Mouse (Mus musculus) hindbrain, embryonic 13.5 days (tissue): ENCODE measurements around the gene Cdk2ap2. TPM values are rescaled to one million over a fixed set of nuclear protein-coding genes. Genes with fewer than 3 reads are reported as not detected.
A peak's percentile ranks its signal among the peaks of the same experiment; 100 is the strongest.

ENCODE experiments used
- ATAC-seq: fragments of 200-750 bp; cut with Nextera tagmentation; 2 replicates; pipeline ENCODE4 v1.8.0; 2017; ENCODE audit warnings: moderate TSS enrichment; ENCODE audit not compliant: low FRiP score
- H3K27ac ChIP-seq: fragments of 300-500 bp; sonication (generic); 2 replicates; pipeline ENCODE4 v1.5.1; 2015; ENCODE audit warnings: inconsistent platforms, mild to moderate bottlenecking, moderate library complexity
- H3K27me3 ChIP-seq: fragments of 300-500 bp; sonication (generic); 2 replicates; pipeline ENCODE4 v1.6.1; 2015; ENCODE audit warnings: mild to moderate bottlenecking, inconsistent platforms
- H3K36me3 ChIP-seq: fragments of 300-500 bp; sonication (generic); 2 replicates; pipeline ENCODE4 v1.6.1; 2015; ENCODE audit warnings: mild to moderate bottlenecking, inconsistent platforms
- H3K4me1 ChIP-seq: fragments of 300-500 bp; sonication (generic); replicated peaks from 2 replicates; pipeline ENCODE4 v1.6.1; 2015; ENCODE audit warnings: inconsistent platforms
- H3K4me2 ChIP-seq: fragments of 300-500 bp; sonication (generic); 2 replicates; pipeline ENCODE4 v1.6.1; 2015; ENCODE audit warnings: inconsistent platforms, mild to moderate bottlenecking, moderate library complexity
- H3K4me3 ChIP-seq: fragments of 300-500 bp; sonication (generic); 2 replicates; pipeline ENCODE4 v1.5.1; 2015; ENCODE audit warnings: mild to moderate bottlenecking, inconsistent platforms
- H3K9ac ChIP-seq: fragments of 300-500 bp; sonication (generic); 2 replicates; pipeline ENCODE4 v1.6.1; 2015; ENCODE audit warnings: mild to moderate bottlenecking, inconsistent platforms
- H3K9me3 ChIP-seq: fragments of 300-500 bp; sonication (generic); 2 replicates; pipeline ENCODE4 v1.6.1; 2016; ENCODE audit warnings: inconsistent platforms
- WGBS: fragments of 180-500 bp; shearing (Covaris S2); methylation state at CpG from one replicate; pipeline ENCODE4 v1.1.7; 2015; 5-methylcytosine and 5-hydroxymethylcytosine counted together
- polyA plus RNA-seq: library from polyadenylated mRNA; unstranded; fragments of >200 nt; fragmentation: Nextera tagmentation; extraction: Ambion mirVana; gene quantifications from 2 replicates; pipeline ENCODE4 v1.2.1, GENCODE M21; 2015

Gene Cdk2ap2
- polyA plus RNA-seq, 1 experiment from 2014 or later = 81.0 TPM

DNA sequence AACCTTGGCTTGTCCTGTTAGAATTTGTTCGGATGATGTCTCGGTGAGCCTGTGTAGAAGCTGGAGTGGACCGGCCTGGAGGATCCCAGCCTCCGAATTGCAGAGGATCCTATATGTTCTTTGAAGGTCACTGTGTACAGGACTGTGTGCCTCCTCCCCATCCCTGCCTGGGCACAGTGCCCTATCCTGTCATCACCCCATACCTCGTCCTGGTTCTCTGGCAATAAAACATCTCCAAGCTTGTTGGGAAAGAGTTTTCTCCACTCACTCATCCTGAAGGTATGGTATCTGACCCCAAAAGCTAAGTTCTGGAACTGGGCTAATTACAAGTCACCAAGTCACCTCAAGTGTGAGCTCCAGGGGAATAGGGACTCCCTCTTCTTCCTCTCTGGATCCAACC is 9.9 kb upstream of the Cdk2ap2 start:
- ATAC-seq = no peak
- H3K27ac ChIP-seq = no peak overlapping the region
- 97% methylated on average over 5 of the region's 5 CpGs for WGBS

GRCm38 (mm10) chr19:4088146-4088545 is 8.8 kb upstream of the Cdk2ap2 start:
- no peaks in the 10 kb centered on the region for H3K36me3 ChIP-seq
- no peaks in the 10 kb centered on the region for H3K4me1 ChIP-seq
- no peak overlapping the region for H3K4me3 ChIP-seq
- no peaks in the 10 kb centered on the region for H3K9me3 ChIP-seq
- ATAC-seq = no peak
- 69% methylated on average over 5 of the region's 5 CpGs for WGBS
- H3K27ac ChIP-seq = no peak overlapping the region
- H3K9ac ChIP-seq = no peak overlapping the region
- H3K27me3 ChIP-seq = peaks cover 32% of the 10 kb centered on the region; the same call in 1 of the 2 replicates
- no peak overlapping the region for H3K4me2 ChIP-seq

More for the DNA sequence above, 9.9 kb upstream of the Cdk2ap2 start:
- no peak overlapping the region for H3K4me2 ChIP-seq
- H3K4me1 ChIP-seq = no peaks in the 10 kb centered on the region
- H3K9me3 ChIP-seq = no peaks in the 10 kb centered on the region
- H3K36me3 ChIP-seq = no peaks in the 10 kb centered on the region
- no peak overlapping the region for H3K9ac ChIP-seq
- H3K4me3 ChIP-seq = no peak overlapping the region
- peaks cover 32% of the 10 kb centered on the region; the same call in 1 of the 2 replicates for H3K27me3 ChIP-seq

GRCm38 (mm10) chr19:4089128-4089527 is 7.9 kb upstream of the Cdk2ap2 start:
- no peaks in the 10 kb centered on the region for H3K36me3 ChIP-seq
- ATAC-seq = no peak
- WGBS = 75% methylated on average over 6 of the region's 6 CpGs

GRCm38 (mm10) chr19:4090446-4090845 is 6.5 kb upstream of the Cdk2ap2 start:
- ATAC-seq = no peak
- WGBS = 91% methylated on average over 3 of the region's 3 CpGs

More at GRCm38 (mm10) chr19:4089128-4089527, 7.9 kb upstream of the Cdk2ap2 start:
- no peak overlapping the region for H3K4me2 ChIP-seq
- H3K4me1 ChIP-seq = no peaks in the 10 kb centered on the region
- H3K9ac ChIP-seq = no peak overlapping the region
- no peak overlapping the region for H3K27ac ChIP-seq
- peaks cover 26% of the 10 kb centered on the region; the same call in 1 of the 2 replicates for H3K27me3 ChIP-seq
- H3K4me3 ChIP-seq = no peak overlapping the region
- no peaks in the 10 kb centered on the region for H3K9me3 ChIP-seq

GRCm38 (mm10) chr19:4091383-4091782 is 5.6 kb upstream of the Cdk2ap2 start:
- Histone ChIP-seq H3K9me3 (no peaks in the 10 kb centered on the region), H3K4me1 (peaks cover 6% of the 10 kb centered on the region), H3K4me2 (no peak overlapping the region), H3K27ac (no peak overlapping the region), H3K27me3 (peaks cover 16% of the 10 kb centered on the region; the same call in 1 of the 2 replicates), H3K9ac (no peak overlapping the region), H3K36me3 (no peaks in the 10 kb centered on the region), H3K4me3 (no peak overlapping the region)
- 68% methylated on average over 2 of the region's 2 CpGs for WGBS
- no peak for ATAC-seq

More at GRCm38 (mm10) chr19:4090446-4090845, 6.5 kb upstream of the Cdk2ap2 start:
- no peaks in the 10 kb centered on the region for H3K36me3 ChIP-seq
- no peak overlapping the region for H3K4me2 ChIP-seq
- no peaks in the 10 kb centered on the region for H3K4me1 ChIP-seq
- no peak overlapping the region for H3K4me3 ChIP-seq
- H3K9ac ChIP-seq = no peak overlapping the region
- no peak overlapping the region for H3K27ac ChIP-seq
- no peaks in the 10 kb centered on the region for H3K9me3 ChIP-seq
- peaks cover 22% of the 10 kb centered on the region; the same call in 1 of the 2 replicates for H3K27me3 ChIP-seq

DNA sequence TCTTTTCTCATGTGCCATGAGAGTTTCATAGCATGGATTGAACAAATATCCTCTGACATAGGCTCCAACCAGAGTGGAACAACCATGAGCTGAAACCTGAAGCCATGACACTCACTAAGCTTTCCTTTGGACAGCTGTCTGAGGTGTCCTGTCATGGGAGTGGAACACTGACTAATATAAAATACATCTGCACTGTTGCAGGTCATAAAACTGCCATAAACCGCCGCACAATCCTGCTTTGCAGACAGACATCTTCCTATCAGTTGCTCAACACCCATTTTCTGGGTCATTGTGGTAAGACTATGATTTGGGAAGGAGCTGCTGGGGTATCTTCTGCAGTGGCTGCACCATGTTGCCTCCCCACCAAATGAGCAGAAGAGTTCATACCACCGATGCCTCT is 4.2 kb upstream of the Cdk2ap2 start:
- ATAC-seq = no peak
- peaks cover 8% of the 10 kb centered on the region; the same call in 1 of the 2 replicates for H3K27me3 ChIP-seq
- WGBS = 93% methylated on average over 3 of the region's 3 CpGs
- no peak overlapping the region for H3K4me2 ChIP-seq
- no peak overlapping the region for H3K4me3 ChIP-seq
- no peaks in the 10 kb centered on the region for H3K36me3 ChIP-seq
- no peak overlapping the region for H3K9ac ChIP-seq
- peaks cover 13% of the 10 kb centered on the region for H3K4me1 ChIP-seq
- no peak overlapping the region for H3K27ac ChIP-seq
- no peaks in the 10 kb centered on the region for H3K9me3 ChIP-seq

GRCm38 (mm10) chr19:4093772-4094171 is 3.2 kb upstream of the Cdk2ap2 start:
- Histone ChIP-seq H3K27ac (no peak overlapping the region), H3K4me2 (no peak overlapping the region), H3K27me3 (peaks cover 8% of the 10 kb centered on the region; the same call in 1 of the 2 replicates), H3K9ac (no peak overlapping the region), H3K9me3 (no peaks in the 10 kb centered on the region), H3K4me3 (no peak overlapping the region), H3K36me3 (no peaks in the 10 kb centered on the region), H3K4me1 (peaks cover 23% of the 10 kb centered on the region)
- 81% methylated on average over 7 of the region's 7 CpGs for WGBS
- no peak for ATAC-seq

DNA sequence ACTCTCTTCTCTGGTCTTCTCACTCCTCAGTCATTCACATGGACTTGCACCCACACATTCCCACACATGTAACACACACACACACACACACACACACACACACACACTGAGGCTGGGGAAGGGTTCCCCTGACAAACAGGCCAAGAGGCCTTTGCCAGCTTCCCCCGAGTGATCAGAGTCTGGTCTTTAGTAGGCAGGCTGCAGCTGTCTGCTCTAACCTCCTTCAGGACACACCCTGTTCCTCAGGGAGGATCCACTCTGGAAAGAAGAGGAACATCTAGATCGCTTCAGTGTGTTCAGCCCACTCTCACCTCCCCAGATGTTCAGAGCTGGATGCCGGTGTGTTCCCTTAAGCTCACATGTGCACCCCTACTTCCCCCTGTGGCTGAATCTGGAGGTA is 2.6 kb upstream of the Cdk2ap2 start:
- no peak for ATAC-seq
- Histone ChIP-seq H3K9me3 (no peaks in the 10 kb centered on the region), H3K4me2 (no peak overlapping the region), H3K9ac (no peak overlapping the region), H3K36me3 (no peaks in the 10 kb centered on the region), H3K27ac (no peak overlapping the region), H3K4me3 (no peak overlapping the region), H3K4me1 (peaks cover 29% of the 10 kb centered on the region), H3K27me3 (peaks cover 4% of the 10 kb centered on the region)
- 80% methylated on average over 3 of the region's 3 CpGs for WGBS

DNA sequence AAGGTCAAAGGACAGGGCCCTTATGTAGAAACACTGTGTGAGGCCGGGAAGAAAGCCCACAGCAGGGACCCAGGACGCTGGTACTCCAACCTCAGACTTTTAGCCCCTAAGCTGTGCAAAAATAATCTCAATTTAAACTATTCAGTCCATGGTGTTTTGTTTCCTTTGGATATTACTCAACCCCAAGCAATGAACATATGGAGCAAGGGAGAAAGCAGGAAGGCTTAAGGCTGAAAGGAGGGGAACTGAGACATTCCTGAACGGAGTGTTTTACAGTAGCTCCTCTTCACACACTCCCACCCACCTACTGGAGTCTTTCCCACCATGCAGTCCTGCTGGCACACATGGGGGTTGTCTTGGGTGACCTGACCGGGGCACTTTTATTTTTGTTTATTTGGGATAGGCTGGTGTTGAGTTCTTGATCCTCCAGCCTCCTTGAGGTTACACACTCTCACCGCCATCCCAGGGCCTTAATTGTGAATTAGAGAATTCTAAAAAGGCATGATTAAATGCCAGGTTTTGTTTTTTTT is 2.1 kb upstream of the Cdk2ap2 start:
- Histone ChIP-seq H3K27me3 (peaks cover 6% of the 10 kb centered on the region; the same call in 1 of the 2 replicates), H3K36me3 (no peaks in the 10 kb centered on the region), H3K4me2 (no peak overlapping the region), H3K9ac (no peak overlapping the region), H3K9me3 (no peaks in the 10 kb centered on the region), H3K27ac (no peak overlapping the region), H3K4me1 (peaks cover 34% of the 10 kb centered on the region), H3K4me3 (no peak overlapping the region)
- WGBS = 82% methylated on average over 5 of the region's 5 CpGs
- no peak for ATAC-seq

GRCm38 (mm10) chr19:4095802-4096201 is 1.2 kb upstream of the Cdk2ap2 start:
- WGBS = 74% methylated on average over 3 of the region's 3 CpGs
- Histone ChIP-seq H3K27ac (no peak overlapping the region), H3K27me3 (peaks cover 10% of the 10 kb centered on the region; the same call in 1 of the 2 replicates)

GRCm38 (mm10) chr19:4097441-4097825 is 451 bp downstream of the Cdk2ap2 start:
- Histone ChIP-seq H3K9ac (peak overlapping the region; percentile 69), H3K27ac (peak overlapping the region; percentile 74), H3K4me3 (peak overlapping the region; percentile 56), H3K4me1 (peaks cover 60% of the 10 kb centered on the region), H3K36me3 (no peaks in the 10 kb centered on the region), H3K4me2 (peak overlapping the region; percentile 63), H3K9me3 (no peaks in the 10 kb centered on the region), H3K27me3 (peaks cover 21% of the 10 kb centered on the region)
- 2% methylated on average over 21 of the region's 21 CpGs for WGBS
- ATAC-seq = peak; percentile 10

More at GRCm38 (mm10) chr19:4095802-4096201, 1.2 kb upstream of the Cdk2ap2 start:
- H3K36me3 ChIP-seq = no peaks in the 10 kb centered on the region
- no peak overlapping the region for H3K9ac ChIP-seq
- H3K4me1 ChIP-seq = peaks cover 44% of the 10 kb centered on the region
- H3K4me3 ChIP-seq = no peak overlapping the region
- peak overlapping the region; percentile 63 for H3K4me2 ChIP-seq
- H3K9me3 ChIP-seq = no peaks in the 10 kb centered on the region
- ATAC-seq = no peak

DNA sequence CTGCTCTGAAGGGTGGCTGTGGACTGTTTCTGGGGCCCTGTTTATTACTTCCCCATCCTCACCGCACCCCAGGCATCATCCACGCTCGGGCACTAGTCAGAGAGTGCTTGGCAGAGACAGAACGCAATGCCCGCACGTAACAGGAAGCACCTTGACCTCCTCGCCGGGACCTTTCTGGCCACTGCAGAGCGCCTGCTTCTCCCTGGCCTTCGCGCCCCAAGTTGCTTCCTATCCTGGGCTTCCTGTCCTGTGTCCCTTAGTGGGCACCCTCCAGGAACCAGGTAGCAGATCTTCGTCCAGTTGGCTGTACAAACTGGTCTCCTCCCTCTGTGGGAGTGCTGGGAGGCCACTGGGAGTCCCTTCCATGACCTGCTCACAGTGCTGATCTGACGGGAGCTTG is 1.4 kb downstream of the Cdk2ap2 start:
- WGBS = 91% methylated on average over 13 of the region's 13 CpGs
- Histone ChIP-seq H3K36me3 (peaks cover 3% of the 10 kb centered on the region), H3K4me1 (peaks cover 67% of the 10 kb centered on the region), H3K4me3 (0 out of 2 replicates have a peak overlapping the region, but pooled peaks have one; percentile 56), H3K27ac (peak overlapping the region; percentile 12; the same call in 1 of the 2 replicates), H3K9me3 (no peaks in the 10 kb centered on the region), H3K9ac (0 out of 2 replicates have a peak overlapping the region, but pooled peaks have one; percentile 35), H3K27me3 (peaks cover 31% of the 10 kb centered on the region), H3K4me2 (peak overlapping the region; percentile 63; the same call in 1 of the 2 replicates)
- no peak for ATAC-seq

DNA sequence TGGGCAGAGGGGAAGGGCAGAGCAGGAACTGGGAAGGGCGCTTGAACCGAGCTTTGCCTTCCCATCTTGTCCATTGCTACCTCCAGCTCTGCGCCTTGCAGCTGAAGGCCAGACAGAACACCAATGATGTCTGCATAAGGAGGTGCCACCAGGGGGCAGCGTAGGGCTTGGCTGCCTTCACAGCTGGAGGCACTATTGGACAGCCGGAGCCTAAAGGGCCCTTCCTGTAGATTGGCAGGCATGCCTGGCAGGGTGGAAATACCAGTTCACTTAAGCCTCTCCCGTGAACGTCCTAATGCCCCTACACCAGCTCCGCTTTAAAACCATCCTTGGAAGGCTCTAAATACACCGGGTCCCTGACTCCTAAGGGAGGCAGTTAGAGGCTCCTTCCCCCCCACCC is 2.1 kb downstream of the Cdk2ap2 start:
- Histone ChIP-seq H3K36me3 (peaks cover 4% of the 10 kb centered on the region), H3K27me3 (peaks cover 32% of the 10 kb centered on the region), H3K9ac (0 out of 2 replicates have a peak overlapping the region, but pooled peaks have one; percentile 83), H3K27ac (peak overlapping the region; percentile 12; the same call in 1 of the 2 replicates), H3K4me2 (peak overlapping the region; percentile 69), H3K4me1 (peaks cover 67% of the 10 kb centered on the region), H3K9me3 (no peaks in the 10 kb centered on the region), H3K4me3 (no peak overlapping the region; the same call in 1 of the 2 replicates)
- 12% methylated on average over 9 of the region's 9 CpGs for WGBS
- ATAC-seq = no peak
